Mouse (Mus musculus) myocyte (in vitro differentiated cells): ENCODE measurements around the gene Plxnb2.

Experiments used
- CEBPB ChIP-seq: IDR thresholded peaks from 2 replicates; pipeline ENCODE4 v1.6.1; 2011; ENCODE audit warnings: mild to moderate bottlenecking, moderate library complexity; ENCODE audit not compliant: poor library complexity, insufficient read depth, severe bottlenecking
- E2F4 ChIP-seq: IDR thresholded peaks from one replicate; pipeline ENCODE4 v1.6.1; 2011; ENCODE audit warnings: mild to moderate bottlenecking, control low read depth, moderate library complexity; ENCODE audit not compliant: insufficient read depth
- MAX ChIP-seq: IDR thresholded peaks from one replicate; pipeline ENCODE4 v1.6.1; 2011; ENCODE audit warnings: low read depth, mild to moderate bottlenecking, control low read depth
- POLR2A ChIP-seq: IDR thresholded peaks from one replicate; pipeline ENCODE4 v1.6.1; 2011; ENCODE audit warnings: low read depth, mild to moderate bottlenecking, control low read depth, moderate library complexity; ENCODE audit not compliant: insufficient read length
- POLR2AphosphoS2 ChIP-seq: IDR thresholded peaks from one replicate; pipeline ENCODE4 v1.6.1; 2011; ENCODE audit warnings: low read depth, control low read depth; ENCODE audit not compliant: insufficient read length
- SRF ChIP-seq: IDR thresholded peaks from one replicate; pipeline ENCODE4 v1.6.1; 2011; ENCODE audit warnings: low read depth; ENCODE audit not compliant: control insufficient read depth, insufficient read length
- TCF12 ChIP-seq: IDR thresholded peaks from one replicate; pipeline ENCODE4 v1.6.1; 2011; ENCODE audit warnings: mild to moderate bottlenecking, control low read depth; ENCODE audit not compliant: poor library complexity, insufficient read depth, severe bottlenecking
- USF1 ChIP-seq: IDR thresholded peaks from one replicate; pipeline ENCODE4 v1.6.1; 2011; ENCODE audit warnings: low read depth, mild to moderate bottlenecking, control low read depth, moderate library complexity

DNA sequence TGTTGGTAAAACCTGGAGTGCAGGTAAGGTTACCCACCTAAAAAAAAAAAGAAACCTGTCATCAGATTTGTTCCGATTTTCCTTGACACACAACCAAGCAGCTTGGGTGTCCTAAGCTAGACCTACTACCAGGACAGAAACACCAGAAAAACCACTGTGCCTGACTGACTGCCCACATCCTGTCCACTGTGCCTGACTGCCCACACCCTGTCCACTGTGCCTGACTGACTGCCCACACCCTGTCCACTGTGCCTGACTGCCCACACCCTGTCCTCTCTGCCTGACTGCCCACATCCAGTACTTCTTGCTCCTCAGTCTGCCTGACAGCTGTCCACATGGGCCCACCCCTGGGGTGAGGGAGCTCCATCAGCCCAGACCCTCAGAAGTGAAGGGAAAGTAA is 73.6 kb downstream of the Plxnb2 start:
- TF ChIP-seq POLR2A (no peak), TCF12 (no peak), USF1 (no peak), SRF (no peak), POLR2AphosphoS2 (peak; percentile 41), MAX (no peak), E2F4 (no peak), CEBPB (no peak)
